ENCODE assay signal across 14 mouse cellular contexts in genomic region chr12:36719074-36719473, GRCm38 (mm10).
"Had no signal": no experiment of that assay in that cellular context is flagged by ENCODE, and none has a peak within 500 bp of the region (broad histone marks: within the 10 kb centered on the region; RNA-seq: fewer than 3 reads in every experiment).

No protein-coding gene starts in this region.

- H3K27me3 ChIP-seq: limb, embryonic 12.5 days; limb, embryonic 15.5 days had no signal

- H3K27ac ChIP-seq: limb, embryonic 15.5 days; liver, embryonic 14.5 days had no signal

- H3K9me3 ChIP-seq: limb, embryonic 12.5 days; limb, embryonic 15.5 days had no signal

- DNase-seq: kidney, adult 18-20 months; kidney, adult 9 months; kidney, postnatal 14 days; kidney, postnatal 4 days; left cerebral cortex, postnatal 4 days; liver, postnatal 0 days; midbrain, embryonic 14.5 days; thymus, adult 18-20 months; thymus, postnatal 36 days had no signal

- H3K9ac ChIP-seq: limb, embryonic 12.5 days; limb, embryonic 15.5 days; liver, embryonic 14.5 days; liver, postnatal 0 days had no signal

- H3K4me3 ChIP-seq: limb, embryonic 12.5 days; limb, embryonic 15.5 days had no signal

- H3K36me3 ChIP-seq: limb, embryonic 12.5 days; limb, embryonic 15.5 days had no signal

- H3K4me2 ChIP-seq: limb, embryonic 15.5 days; liver, embryonic 11.5 days; midbrain, embryonic 11.5 days had no signal

- ATAC-seq: liver, postnatal 0 days had no signal
